Mouse (Mus musculus): Measurements from ENCODE around the gene Tnfsf10. TPM values are rescaled to one million over a fixed set of nuclear protein-coding genes. Genes with fewer than 3 reads are reported as not detected.
A peak's percentile ranks its signal among the peaks of the same experiment; 100 is the strongest.
"Not testable (repeated sequence)": the region's sequence is repeated elsewhere in the genome, so short reads cannot be mapped to it uniquely, and the experiment has no call there.

Gene Tnfsf10
- polyA plus RNA-seq, 1 experiment: 12.8 TPM

- no peaks in the 10 kb centered on the region for H3K36me3 ChIP-seq (ENCODE audit: control insufficient read depth, insufficient read depth, low read length)
- peaks cover 10% of the 10 kb centered on the region for H3K4me1 ChIP-seq (ENCODE audit: control insufficient read depth, insufficient read depth, low read length)
- DNase-seq: no peak
- TF ChIP-seq POLR2A (IDR thresholded peaks at IDR 0.05; ENCODE audit: low read depth, low read length) (no peak), CTCF (conservative IDR thresholded peaks at IDR 0.05; ENCODE audit: insufficient read depth, insufficient read length, low read depth, low read length) (no peak)
- no peak overlapping the region for H3K27ac ChIP-seq (ENCODE audit: insufficient read depth, low read depth, low read length)
- H3K27me3 ChIP-seq (replicated peaks; ENCODE audit: control insufficient read depth, insufficient read depth, low read length): no peaks in the 10 kb centered on the region
- whole genome bisulfite sequencing: 94% methylated on average over 5 of the region's 5 CpGs
- no peak overlapping the region for H3K4me3 ChIP-seq (ENCODE audit: insufficient read depth, low read depth, low read length)
These were observed 26.5 kb upstream of the Tnfsf10 start for GRCm38 (mm10) chr3:27290285-27290684.

- H3K36me3 ChIP-seq (ENCODE audit: control insufficient read depth, insufficient read depth, low read length); H3K4me1 ChIP-seq (ENCODE audit: control insufficient read depth, insufficient read depth, low read length); H3K27me3 ChIP-seq (replicated peaks; ENCODE audit: control insufficient read depth, insufficient read depth, low read length); H3K27ac ChIP-seq (ENCODE audit: insufficient read depth, low read depth, low read length); H3K4me3 ChIP-seq (ENCODE audit: insufficient read depth, low read depth, low read length): not testable (repeated sequence)
- peak; percentile 60 for DNase-seq
- WGBS: 83% methylated on average over 5 of the region's 5 CpGs
These were observed 25.9 kb upstream of the Tnfsf10 start for GRCm38 (mm10) chr3:27290945-27291344.

- H3K4me1 ChIP-seq (ENCODE audit: control insufficient read depth, insufficient read depth, low read length); H3K27ac ChIP-seq (ENCODE audit: insufficient read depth, low read depth, low read length); H3K4me3 ChIP-seq (ENCODE audit: insufficient read depth, low read depth, low read length); H3K27me3 ChIP-seq (replicated peaks; ENCODE audit: control insufficient read depth, insufficient read depth, low read length); H3K36me3 ChIP-seq (ENCODE audit: control insufficient read depth, insufficient read depth, low read length): not testable (repeated sequence)
- DNase-seq: peak; percentile 43
- 84% methylated on average over 4 of the region's 4 CpGs for WGBS
These were observed 25.4 kb upstream of the Tnfsf10 start for GRCm38 (mm10) chr3:27291411-27291810.

- 53% methylated on average over 7 of the region's 7 CpGs for WGBS
These were observed 23.0 kb upstream of the Tnfsf10 start for GRCm38 (mm10) chr3:27293645-27294385.

GRCm38 (mm10) chr3:27300451-27300850, 16.4 kb upstream of the Tnfsf10 start:
- no peaks in the 10 kb centered on the region; the same call in 1 of the 2 replicates for H3K4me1 ChIP-seq (ENCODE audit: control insufficient read depth, insufficient read depth, low read length)
- H3K27ac ChIP-seq (ENCODE audit: insufficient read depth, low read depth, low read length): no peak overlapping the region
- TF ChIP-seq POLR2A (IDR thresholded peaks at IDR 0.05; ENCODE audit: low read depth, low read length) (no peak), CTCF (conservative IDR thresholded peaks at IDR 0.05; ENCODE audit: insufficient read depth, insufficient read length, low read depth, low read length) (no peak)
- 96% methylated on average over 4 of the region's 4 CpGs for WGBS
- no peaks in the 10 kb centered on the region for H3K36me3 ChIP-seq (ENCODE audit: control insufficient read depth, insufficient read depth, low read length)
- no peak for DNase-seq
- H3K4me3 ChIP-seq (ENCODE audit: insufficient read depth, low read depth, low read length): no peak overlapping the region
- H3K27me3 ChIP-seq (replicated peaks; ENCODE audit: control insufficient read depth, insufficient read depth, low read length): no peaks in the 10 kb centered on the region

More at GRCm38 (mm10) chr3:27293645-27294385, 23.0 kb upstream of the Tnfsf10 start:
- H3K27ac ChIP-seq (ENCODE audit: insufficient read depth, low read depth, low read length): no peak overlapping the region
- peaks cover 5% of the 10 kb centered on the region; the same call in 1 of the 2 replicates for H3K4me1 ChIP-seq (ENCODE audit: control insufficient read depth, insufficient read depth, low read length)
- H3K36me3 ChIP-seq (ENCODE audit: control insufficient read depth, insufficient read depth, low read length): no peaks in the 10 kb centered on the region
- no peak for TF ChIP-seq POLR2A (IDR thresholded peaks at IDR 0.05; ENCODE audit: low read depth, low read length)
- no peak for TF ChIP-seq CTCF (conservative IDR thresholded peaks at IDR 0.05; ENCODE audit: insufficient read depth, insufficient read length, low read depth, low read length)
- no peak overlapping the region for H3K4me3 ChIP-seq (ENCODE audit: insufficient read depth, low read depth, low read length)
- DNase-seq: no peak
- H3K27me3 ChIP-seq (replicated peaks; ENCODE audit: control insufficient read depth, insufficient read depth, low read length): no peaks in the 10 kb centered on the region

- TF ChIP-seq CTCF (conservative IDR thresholded peaks at IDR 0.05; ENCODE audit: insufficient read depth, insufficient read length, low read depth, low read length) (no peak), POLR2A (IDR thresholded peaks at IDR 0.05; ENCODE audit: low read depth, low read length) (no peak)
- no peak for DNase-seq
- no peaks in the 10 kb centered on the region for H3K27me3 ChIP-seq (replicated peaks; ENCODE audit: control insufficient read depth, insufficient read depth, low read length)
- H3K4me1 ChIP-seq (ENCODE audit: control insufficient read depth, insufficient read depth, low read length): no peaks in the 10 kb centered on the region; the same call in 1 of the 2 replicates
- H3K4me3 ChIP-seq (ENCODE audit: insufficient read depth, low read depth, low read length): no peak overlapping the region
- H3K36me3 ChIP-seq (ENCODE audit: control insufficient read depth, insufficient read depth, low read length): no peaks in the 10 kb centered on the region
- H3K27ac ChIP-seq (ENCODE audit: insufficient read depth, low read depth, low read length): no peak overlapping the region
- 47% methylated on average over 9 of the region's 9 CpGs for WGBS
These were observed 14.3 kb upstream of the Tnfsf10 start for GRCm38 (mm10) chr3:27302339-27303022.

GRCm38 (mm10) chr3:27306815-27307214, 10.0 kb upstream of the Tnfsf10 start:
- WGBS: 78% methylated on average over 10 of the region's 10 CpGs
- Histone ChIP-seq H3K27ac (ENCODE audit: insufficient read depth, low read depth, low read length) (no peak overlapping the region), H3K4me1 (ENCODE audit: control insufficient read depth, insufficient read depth, low read length) (no peaks in the 10 kb centered on the region; the same call in 1 of the 2 replicates), H3K4me3 (ENCODE audit: insufficient read depth, low read depth, low read length) (no peak overlapping the region), H3K36me3 (ENCODE audit: control insufficient read depth, insufficient read depth, low read length) (no peaks in the 10 kb centered on the region), H3K27me3 (replicated peaks; ENCODE audit: control insufficient read depth, insufficient read depth, low read length) (no peaks in the 10 kb centered on the region)
- no peak for DNase-seq
- TF ChIP-seq POLR2A (IDR thresholded peaks at IDR 0.05; ENCODE audit: low read depth, low read length): no peak
- no peak for TF ChIP-seq CTCF (conservative IDR thresholded peaks at IDR 0.05; ENCODE audit: insufficient read depth, insufficient read length, low read depth, low read length)

All from kidney, adult 2 months (tissue).